Mouse (Mus musculus) limb, embryonic 12.5 days (tissue): Measurements from ENCODE around the gene Hcn2. TPM values are rescaled to one million over a fixed set of nuclear protein-coding genes. Genes with fewer than 3 reads are reported as not detected.

Experiments
- ATAC-seq: fragments of 200-750 bp; cut with Nextera tagmentation; 2 replicates; pipeline ENCODE4 v1.8.0; 2017; ENCODE audit warnings: low read depth, moderate TSS enrichment; ENCODE audit not compliant: insufficient number of reproducible peaks, insufficient read depth, low FRiP score, low TSS enrichment
- H3K27ac ChIP-seq: fragments of 300-500 bp; sonication (generic); 2 replicates; pipeline ENCODE4 v1.5.1; 2016; ENCODE audit warnings: mild to moderate bottlenecking, moderate library complexity
- H3K27me3 ChIP-seq: fragments of 300-500 bp; sonication (generic); 2 replicates; pipeline ENCODE4 v1.6.1; 2016; ENCODE audit warnings: mild to moderate bottlenecking, moderate library complexity
- H3K36me3 ChIP-seq: fragments of 300-500 bp; sonication (generic); 2 replicates; pipeline ENCODE4 v1.6.1; 2016; ENCODE audit warnings: mild to moderate bottlenecking, moderate library complexity
- H3K4me1 ChIP-seq: fragments of 300-500 bp; sonication (generic); replicated peaks from 2 replicates; pipeline ENCODE4 v1.6.1; 2016
- H3K4me2 ChIP-seq: fragments of 300-500 bp; sonication (generic); 2 replicates; pipeline ENCODE4 v1.6.1; 2016; ENCODE audit warnings: mild to moderate bottlenecking, moderate library complexity
- H3K4me3 ChIP-seq: fragments of 300-500 bp; sonication (generic); replicated peaks from 2 replicates; pipeline ENCODE4 v1.5.1; 2016; ENCODE audit warnings: mild to moderate bottlenecking
- H3K9ac ChIP-seq: fragments of 300-500 bp; sonication (generic); replicated peaks from 2 replicates; pipeline ENCODE4 v1.6.1; 2016; ENCODE audit warnings: mild to moderate bottlenecking, moderate library complexity
- H3K9me3 ChIP-seq: fragments of 300-500 bp; sonication (generic); 2 replicates; pipeline ENCODE4 v1.6.1; 2016; ENCODE audit warnings: mild to moderate bottlenecking, moderate library complexity
- WGBS: fragments of 180-500 bp; shearing (Covaris S2); methylation state at CpG from one replicate; pipeline ENCODE4 v1.1.7; 2016; 5-methylcytosine and 5-hydroxymethylcytosine counted together
- polyA plus RNA-seq: library from polyadenylated mRNA; unstranded; fragments of >200 nt; fragmentation: Nextera tagmentation; extraction: Ambion mirVana; gene quantifications from 2 replicates; pipeline ENCODE4 v1.2.1, GENCODE M21; 2016

The Hcn2 gene
- polyA plus RNA-seq, 1 experiment from 2014 or later = 0.15 TPM

DNA sequence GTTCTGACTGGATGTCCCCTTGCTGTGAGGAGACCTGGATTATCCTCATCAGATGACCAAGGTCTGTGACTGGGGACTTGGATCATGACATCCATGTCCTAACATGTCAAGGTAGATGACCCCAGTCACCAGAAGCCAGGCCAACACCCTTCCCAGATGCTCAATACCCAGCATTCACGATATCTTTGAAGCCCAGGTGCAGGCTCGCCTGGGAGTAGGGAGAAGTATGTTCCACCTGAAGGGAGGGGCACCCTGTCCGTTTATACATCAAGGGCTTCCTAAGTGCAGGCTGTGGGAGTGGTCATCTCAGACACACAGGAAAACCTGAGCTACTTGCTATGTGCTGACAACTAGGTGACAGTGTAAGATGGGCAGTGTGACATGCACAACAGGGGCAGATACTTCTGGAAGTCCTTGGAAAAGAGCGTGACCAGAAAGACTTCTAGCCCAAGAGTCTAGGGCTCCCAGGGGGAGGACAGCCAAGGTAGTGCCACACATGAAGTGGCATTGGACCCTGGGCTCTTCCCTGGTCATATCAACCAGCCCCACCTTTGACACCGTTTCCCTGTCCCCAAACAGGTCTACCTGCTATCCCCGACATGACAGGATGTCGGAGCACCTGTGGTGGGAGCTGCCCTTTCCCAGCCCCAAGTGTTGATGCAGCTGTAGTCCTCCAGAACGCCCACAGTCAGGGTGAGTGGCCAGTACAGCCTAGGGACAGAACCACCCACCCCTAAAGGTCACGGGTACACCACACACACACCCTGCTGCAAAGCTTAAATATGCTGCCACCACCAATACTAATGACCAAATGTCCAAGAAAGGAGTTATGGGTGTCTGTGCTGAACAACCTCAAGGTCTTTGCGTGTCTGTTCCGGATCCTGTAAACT is 35.6 kb upstream of the Hcn2 start:
- Histone ChIP-seq H3K9ac (peak overlapping the region; percentile 44), H3K4me3 (peak overlapping the region; percentile 90), H3K36me3 (peaks cover 30% of the 10 kb centered on the region), H3K4me1 (peaks cover 20% of the 10 kb centered on the region), H3K4me2 (peak overlapping the region; percentile 95), H3K27me3 (no peaks in the 10 kb centered on the region), H3K27ac (peak overlapping the region; percentile 83), H3K9me3 (no peaks in the 10 kb centered on the region)
- peak; percentile 21 for ATAC-seq
- WGBS = 36% methylated on average over 11 of the region's 11 CpGs

DNA sequence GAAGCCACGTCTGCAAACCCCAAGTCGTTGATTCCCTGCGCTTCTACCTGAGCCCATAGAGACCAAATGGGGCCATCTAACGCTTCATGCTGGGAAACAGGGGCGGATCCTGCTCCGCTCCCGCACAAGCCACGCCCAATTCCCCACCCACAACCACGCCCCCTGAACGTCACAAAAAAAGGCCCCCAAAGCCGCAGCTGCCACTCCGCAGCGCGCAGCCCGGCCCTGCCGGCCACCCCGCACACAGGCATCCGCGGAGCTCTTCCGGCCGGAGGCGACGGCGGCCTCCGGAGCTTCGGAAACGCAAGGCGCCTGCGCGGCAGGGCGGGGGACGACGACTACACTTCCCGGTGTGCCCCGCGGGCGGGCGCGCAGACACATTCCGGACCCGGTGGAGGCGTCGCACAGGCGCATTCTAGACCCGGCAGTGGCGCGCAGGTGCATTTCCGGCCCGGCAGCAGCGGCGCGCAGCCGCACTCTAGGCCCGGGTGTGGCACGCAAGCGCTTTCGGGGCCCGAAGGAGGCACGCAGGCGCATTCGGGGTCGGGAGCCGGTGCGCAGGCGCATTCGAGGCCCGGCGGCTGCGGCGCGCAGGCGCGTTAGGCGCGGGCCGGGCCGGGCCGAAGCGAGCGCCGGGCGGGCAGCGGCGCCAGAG is 34.7 kb upstream of the Hcn2 start, which contains the start of gene Cdc34:
Gene Cdc34, plus strand, starts transcription at position 605 of the 655 bp plus-strand sequence.
- no peaks in the 10 kb centered on the region for H3K9me3 ChIP-seq
- H3K4me2 ChIP-seq = peak within 1 kb of the TSS; percentile 95
- no peaks in the 10 kb centered on the region for H3K27me3 ChIP-seq
- peak within 1 kb of the TSS; percentile 90 for H3K4me3 ChIP-seq
- peak within 1 kb of the TSS; percentile 89 for H3K9ac ChIP-seq
- ATAC-seq = peak; percentile 93
- under 1% methylated on average over 82 of the region's 84 CpGs for WGBS
- peak within 1 kb of the TSS; percentile 83 for H3K27ac ChIP-seq
- peaks cover 20% of the 10 kb centered on the region for H3K4me1 ChIP-seq
- peaks cover 30% of the 10 kb centered on the region for H3K36me3 ChIP-seq

DNA sequence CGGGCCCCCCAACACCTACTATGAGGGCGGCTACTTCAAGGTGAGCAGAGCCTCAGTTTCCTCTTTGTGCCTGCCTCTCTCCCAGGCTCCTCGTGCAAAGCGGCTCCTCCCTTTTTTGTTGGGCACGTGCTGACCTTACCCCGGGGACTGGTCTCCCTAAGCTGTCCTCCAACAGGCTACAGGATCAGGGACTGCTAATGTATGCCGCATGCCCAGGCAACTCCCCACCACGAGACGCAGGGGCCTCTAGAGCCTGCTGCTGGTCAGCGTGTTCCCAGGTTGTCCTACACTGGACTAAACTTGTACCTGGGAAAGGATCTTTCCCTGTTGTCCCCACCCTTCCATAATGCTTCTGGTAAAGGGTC is 33.9 kb upstream of the Hcn2 start:
- Histone ChIP-seq H3K9me3 (no peaks in the 10 kb centered on the region), H3K4me2 (peak overlapping the region; percentile 95), H3K36me3 (peaks cover 36% of the 10 kb centered on the region), H3K4me1 (peaks cover 20% of the 10 kb centered on the region), H3K9ac (peak overlapping the region; percentile 89), H3K27ac (peak overlapping the region; percentile 62), H3K4me3 (peak overlapping the region; percentile 90), H3K27me3 (no peaks in the 10 kb centered on the region)
- ATAC-seq = 0 out of 2 replicates have a peak, but pooled peaks have one; percentile 1
- 1% methylated on average over 10 of the region's 10 CpGs for WGBS

DNA sequence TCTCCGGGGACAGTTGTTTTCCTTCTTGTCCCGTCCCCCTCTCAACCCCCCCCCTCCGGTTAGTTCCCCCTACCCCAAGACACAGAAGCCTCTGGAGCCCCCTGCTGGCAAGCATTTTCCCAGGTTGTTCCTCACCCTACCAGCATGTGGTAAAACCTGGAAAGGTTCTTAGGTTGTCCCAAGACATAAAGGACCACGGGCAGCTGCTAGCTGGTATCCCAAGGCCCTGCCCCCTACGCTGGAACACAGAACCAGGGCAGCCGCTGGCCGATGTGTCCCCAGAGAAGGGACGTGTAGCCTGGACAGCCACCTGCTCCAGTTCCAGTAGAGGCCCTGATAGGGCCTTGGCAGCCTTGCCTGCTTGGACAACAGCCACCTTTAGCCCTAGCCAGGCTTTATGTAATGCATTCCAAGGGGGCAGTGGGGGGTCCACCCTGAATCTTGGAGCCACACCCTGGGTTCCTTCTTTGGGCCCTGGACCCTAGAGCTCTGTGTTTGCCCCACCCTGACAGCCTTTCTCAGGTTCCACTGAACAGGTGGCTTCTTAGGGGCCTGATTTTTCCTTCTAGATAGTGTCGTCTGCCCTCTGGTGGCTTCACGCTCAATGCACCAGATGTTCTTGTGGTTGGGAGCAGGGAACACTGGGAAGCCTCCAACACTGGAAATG is 33.4 kb upstream of the Hcn2 start:
- Histone ChIP-seq H3K4me1 (peaks cover 20% of the 10 kb centered on the region), H3K27me3 (no peaks in the 10 kb centered on the region), H3K36me3 (peaks cover 41% of the 10 kb centered on the region), H3K4me2 (peak overlapping the region; percentile 95), H3K9ac (peak overlapping the region; percentile 89), H3K9me3 (no peaks in the 10 kb centered on the region), H3K4me3 (peak overlapping the region; percentile 90), H3K27ac (peak overlapping the region; percentile 62; the same call in 1 of the 2 replicates)
- ATAC-seq = no peak
- 5% methylated on average over 10 of the region's 10 CpGs for WGBS

GRCm38 (mm10) chr10:79683726-79684640 is 32.5 kb upstream of the Hcn2 start:
- Histone ChIP-seq H3K27me3 (no peaks in the 10 kb centered on the region), H3K27ac (no peak overlapping the region), H3K4me2 (peak overlapping the region; percentile 95), H3K4me1 (peaks cover 20% of the 10 kb centered on the region), H3K36me3 (peaks cover 50% of the 10 kb centered on the region), H3K9me3 (no peaks in the 10 kb centered on the region), H3K4me3 (peak overlapping the region; percentile 90), H3K9ac (peak overlapping the region; percentile 89; the same call in 1 of the 2 replicates)
- ATAC-seq = no peak
- WGBS = 89% methylated on average over 6 of the region's 6 CpGs

GRCm38 (mm10) chr10:79684770-79685600 is 31.4 kb upstream of the Hcn2 start:
- peaks cover 59% of the 10 kb centered on the region for H3K36me3 ChIP-seq
- 94% methylated on average over 25 of the region's 25 CpGs for WGBS
- no peaks in the 10 kb centered on the region for H3K9me3 ChIP-seq
- H3K9ac ChIP-seq = no peak overlapping the region
- H3K27ac ChIP-seq = no peak overlapping the region
- no peak for ATAC-seq
- H3K4me2 ChIP-seq = no peak overlapping the region
- H3K27me3 ChIP-seq = no peaks in the 10 kb centered on the region
- H3K4me3 ChIP-seq = no peak overlapping the region
- H3K4me1 ChIP-seq = peaks cover 20% of the 10 kb centered on the region

GRCm38 (mm10) chr10:79686219-79686618 is 30.2 kb upstream of the Hcn2 start:
- Histone ChIP-seq H3K9ac (no peak overlapping the region), H3K27ac (no peak overlapping the region), H3K36me3 (peaks cover 59% of the 10 kb centered on the region), H3K4me1 (peaks cover 14% of the 10 kb centered on the region), H3K4me2 (no peak overlapping the region), H3K9me3 (no peaks in the 10 kb centered on the region), H3K27me3 (no peaks in the 10 kb centered on the region), H3K4me3 (no peak overlapping the region)
- WGBS = 85% methylated on average over 2 of the region's 2 CpGs
- no peak for ATAC-seq

DNA sequence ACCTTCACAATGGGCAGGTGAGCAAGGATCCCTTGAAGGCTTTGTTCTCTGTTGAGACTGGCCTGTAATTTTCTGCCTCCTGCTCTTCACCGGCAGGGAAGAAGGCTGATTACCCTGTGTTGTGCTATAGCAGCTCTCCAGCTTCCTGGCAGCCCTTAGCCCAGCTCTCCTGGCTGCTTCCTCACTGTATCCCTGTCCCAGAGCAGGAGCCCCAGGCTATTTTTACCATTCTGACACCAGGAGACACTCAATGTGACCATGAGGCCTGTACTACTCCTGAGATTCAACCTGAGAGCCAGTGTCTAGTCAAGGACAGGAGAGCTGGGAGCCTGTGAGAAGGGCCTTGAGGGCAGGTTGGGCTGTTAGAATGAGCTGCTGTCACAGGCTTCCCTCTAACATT is 29.7 kb upstream of the Hcn2 start:
- H3K9me3 ChIP-seq = 0 out of 2 replicates have a peak, but pooled peaks cover under 1% of the 10 kb centered on the region
- H3K4me3 ChIP-seq = no peak overlapping the region
- no peak overlapping the region for H3K4me2 ChIP-seq
- H3K27ac ChIP-seq = no peak overlapping the region
- H3K36me3 ChIP-seq = peaks cover 59% of the 10 kb centered on the region
- 95% methylated on average over 1 of the region's 1 CpGs for WGBS
- ATAC-seq = no peak
- H3K4me1 ChIP-seq = peaks cover 13% of the 10 kb centered on the region
- no peaks in the 10 kb centered on the region for H3K27me3 ChIP-seq
- no peak overlapping the region for H3K9ac ChIP-seq

- no peak for ATAC-seq
- Histone ChIP-seq H3K27ac (no peak overlapping the region), H3K9me3 (0 out of 2 replicates have a peak, but pooled peaks cover 7% of the 10 kb centered on the region), H3K4me1 (peaks cover 13% of the 10 kb centered on the region), H3K4me2 (no peak overlapping the region), H3K9ac (no peak overlapping the region), H3K27me3 (no peaks in the 10 kb centered on the region), H3K4me3 (no peak overlapping the region), H3K36me3 (peaks cover 59% of the 10 kb centered on the region)
- WGBS = 98% methylated on average over 6 of the region's 6 CpGs
These were observed 28.9 kb upstream of the Hcn2 start for GRCm38 (mm10) chr10:79687513-79687912.

DNA sequence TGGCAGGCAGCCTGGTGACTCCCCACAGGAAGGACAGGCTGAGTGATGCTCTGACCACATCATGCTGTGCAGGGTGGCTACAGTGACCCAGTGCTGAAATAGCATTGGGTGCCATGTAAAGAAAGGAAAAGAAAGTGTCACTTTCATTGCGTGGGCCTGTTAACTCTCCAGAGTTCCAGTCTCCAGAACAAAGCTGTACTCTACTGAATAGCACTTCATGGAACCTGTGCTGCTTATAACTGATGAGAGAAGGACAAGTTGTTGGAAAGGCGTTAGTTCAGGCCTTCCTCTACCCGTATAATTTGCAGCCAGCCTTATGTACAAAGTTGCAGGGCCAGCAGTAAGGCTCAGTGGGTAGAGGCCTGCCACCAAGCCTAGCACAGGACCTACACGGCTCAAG is 27.7 kb upstream of the Hcn2 start, which contains the start of gene Gzmm:
Gene Gzmm, plus strand, starts transcription at position 301 of the 400 bp plus-strand sequence.
- Histone ChIP-seq H3K36me3 (peaks cover 59% of the 10 kb centered on the region), H3K4me2 (no peak within 1 kb of the TSS), H3K27me3 (no peaks in the 10 kb centered on the region), H3K4me3 (no peak within 1 kb of the TSS), H3K27ac (no peak within 1 kb of the TSS), H3K4me1 (peaks cover 4% of the 10 kb centered on the region), H3K9me3 (0 out of 2 replicates have a peak, but pooled peaks cover 7% of the 10 kb centered on the region), H3K9ac (no peak within 1 kb of the TSS)
- ATAC-seq = no peak
- 80% methylated on average over 4 of the region's 4 CpGs for WGBS
